Mouse (Mus musculus) left cerebral cortex, adult 18-20 months (tissue): ENCODE measurements at regions not wholly inside any gene's neighbourhood (a gene's known extent, or its start where the extent isn't known, plus 50 kb on each side); places are given as distances from the start of the nearest gene placed in this dataset.
"Not testable (repeated sequence)": the region's sequence is repeated elsewhere in the genome, so short reads cannot be mapped to it uniquely, and the experiment has no call there.

Source experiments
- DNase-seq, 2 experiments: peaks; one replicate each; pipeline ENCODE4 v3.0.0; 2021 to 2022; ENCODE audit warnings: low spot score in 2 of 2, mixed read lengths in 1 of 2

DNA sequence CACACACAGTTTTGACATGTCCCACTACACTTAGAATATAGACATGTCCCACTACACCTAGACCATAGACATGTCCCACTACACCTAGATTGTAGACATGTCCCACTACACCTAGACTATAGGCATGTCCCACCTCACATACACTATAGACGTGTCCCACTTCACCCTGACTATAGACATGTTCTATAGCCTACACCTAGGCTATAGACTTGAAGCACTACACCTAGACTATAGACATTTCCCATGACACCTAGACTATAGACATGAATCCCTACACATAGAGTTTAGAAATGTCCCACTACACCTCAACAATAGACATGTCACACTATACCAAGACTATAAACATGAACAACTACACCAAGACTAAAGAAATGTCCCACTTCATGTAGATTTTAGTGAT lies 2580.9 kb downstream of the Gm37988 start:
- DNase-seq, result no peak

DNA sequence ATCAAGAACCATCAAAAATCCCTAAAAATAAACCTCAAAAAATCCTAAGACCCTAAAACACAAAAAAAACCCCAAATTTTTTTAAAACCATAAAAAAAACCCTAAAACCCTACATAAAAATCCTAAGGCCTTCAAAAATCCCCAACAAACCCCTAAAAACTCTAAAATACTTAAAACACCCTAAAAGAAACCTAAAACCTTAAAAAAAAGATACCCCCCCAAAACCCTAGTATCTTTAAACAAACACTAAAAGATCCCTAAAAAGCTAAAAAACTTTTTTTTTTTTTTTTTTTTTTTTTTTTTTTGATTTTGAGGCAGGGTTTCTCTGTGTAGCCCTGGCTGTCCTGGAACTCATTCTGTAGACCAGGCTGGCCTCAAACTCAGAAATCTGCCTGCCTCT lies 2585.8 kb downstream of the Gm37988 start:
- DNase-seq, result no peak

DNA sequence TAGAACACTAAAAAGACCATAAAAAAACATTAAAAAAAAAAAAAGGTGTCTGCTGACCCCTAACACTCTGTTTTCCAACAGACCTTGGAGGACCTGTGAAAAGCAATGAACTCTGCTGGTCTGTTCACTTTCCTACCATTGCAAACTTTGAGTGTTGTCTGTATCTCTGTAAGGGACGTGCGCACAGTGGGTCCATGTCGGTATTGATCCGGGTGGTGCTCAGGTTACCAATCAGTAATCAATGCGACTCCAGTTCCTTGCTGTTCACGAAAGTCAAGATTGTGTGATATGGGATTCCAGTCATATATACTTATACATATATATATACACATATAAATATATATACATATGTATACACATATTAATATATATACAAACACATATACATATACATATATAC lies 2586.5 kb downstream of the Gm37988 start:
- no peak for DNase-seq

DNA sequence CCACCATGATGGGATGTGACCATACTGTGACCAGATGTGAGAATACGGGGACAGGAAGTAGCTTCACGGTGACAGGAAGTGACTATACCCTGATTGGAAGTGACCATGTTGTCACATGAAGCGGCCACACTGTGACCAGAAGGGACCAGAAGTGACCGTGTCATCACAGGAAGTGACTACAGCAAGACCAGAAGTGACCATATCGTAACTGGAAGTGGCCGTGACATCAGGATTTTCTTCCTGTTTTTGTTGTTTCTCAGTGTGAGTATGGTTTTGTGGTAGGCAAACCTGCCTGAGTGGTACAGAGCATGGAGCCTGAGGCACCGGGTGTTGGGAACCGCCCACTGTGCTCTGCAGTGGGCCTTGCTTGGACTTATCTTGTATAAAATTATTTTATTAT lies 2587.8 kb downstream of the Gm37988 start:
- DNase-seq, result no peak

DNA sequence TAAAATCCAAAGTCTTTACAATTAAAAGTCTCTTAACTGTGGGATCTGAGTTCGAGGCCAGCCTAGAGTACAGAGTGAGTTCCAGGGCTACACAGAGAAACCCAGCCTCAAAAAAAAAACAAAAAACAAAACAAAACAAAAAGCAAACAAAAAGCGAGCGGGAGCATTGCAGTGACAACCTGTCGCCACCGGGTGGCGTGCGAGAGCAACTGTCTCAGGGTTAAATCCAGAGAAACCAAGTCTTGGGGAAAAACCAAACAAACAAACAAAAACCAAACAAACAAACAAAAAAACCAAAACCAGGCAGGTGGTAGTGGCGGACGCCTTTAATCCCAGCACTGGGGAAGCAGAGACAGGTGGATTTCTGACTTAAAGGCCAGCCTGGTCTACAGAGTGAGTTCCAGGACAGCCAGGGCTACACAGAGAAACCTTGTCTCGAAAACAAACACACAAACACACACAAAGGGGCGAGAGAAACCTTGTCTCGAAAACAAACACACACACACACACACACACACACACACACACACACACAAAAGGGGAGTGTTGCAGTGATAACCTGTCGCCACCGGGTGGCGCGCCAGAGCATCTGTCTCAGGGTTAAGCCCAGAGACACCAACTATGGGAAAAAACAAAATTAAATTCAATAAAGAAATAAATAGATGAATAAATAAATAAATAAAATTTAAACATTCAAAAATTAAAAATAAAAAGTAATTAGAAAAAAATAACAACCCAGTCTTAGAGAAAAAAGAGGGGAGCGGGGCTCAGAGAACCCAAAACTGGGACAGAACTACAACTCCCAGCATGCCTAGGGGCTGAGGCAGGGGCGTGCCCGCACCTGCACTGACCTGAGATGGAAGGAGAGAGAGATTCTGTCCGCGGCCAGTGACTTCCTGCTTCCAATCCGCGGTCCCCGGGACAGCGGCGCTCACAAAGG lies 2589.4 kb downstream of the Gm37988 start:
- peak; percentile 4 to 28 for DNase-seq

DNA sequence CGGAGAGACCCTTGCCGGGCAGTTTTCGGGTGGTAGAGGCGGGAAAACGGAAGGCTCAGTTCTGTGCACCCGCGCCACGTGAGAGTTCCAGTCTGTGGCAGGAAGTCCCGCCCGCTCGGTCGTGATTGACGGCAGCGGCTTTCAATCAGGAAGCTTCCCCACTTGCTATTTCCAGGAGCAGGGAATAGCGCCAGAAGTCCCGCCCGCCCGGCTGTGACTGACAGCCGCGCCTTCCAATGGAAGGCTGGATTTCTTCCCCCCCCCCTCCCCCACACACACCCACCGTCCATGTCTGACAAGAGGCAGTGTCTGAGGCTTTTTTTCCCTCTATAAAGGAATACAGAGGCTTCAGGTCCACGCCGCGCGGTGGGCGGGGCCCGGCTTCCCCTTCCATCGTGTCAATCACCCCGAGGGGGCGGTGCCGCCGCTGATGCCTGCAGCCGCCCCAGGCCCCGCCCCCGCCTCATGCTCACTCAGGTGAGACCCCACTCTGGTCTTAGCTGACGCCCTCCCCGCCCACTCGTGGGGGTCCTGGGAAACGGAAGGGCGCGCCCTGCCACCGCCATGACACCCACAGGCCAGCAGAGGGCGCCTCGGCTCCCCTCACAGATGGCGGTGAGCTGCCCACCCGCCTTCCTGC lies 2590.2 kb downstream of the Gm37988 start:
- DNase-seq, result peak; percentile 97 to 98

DNA sequence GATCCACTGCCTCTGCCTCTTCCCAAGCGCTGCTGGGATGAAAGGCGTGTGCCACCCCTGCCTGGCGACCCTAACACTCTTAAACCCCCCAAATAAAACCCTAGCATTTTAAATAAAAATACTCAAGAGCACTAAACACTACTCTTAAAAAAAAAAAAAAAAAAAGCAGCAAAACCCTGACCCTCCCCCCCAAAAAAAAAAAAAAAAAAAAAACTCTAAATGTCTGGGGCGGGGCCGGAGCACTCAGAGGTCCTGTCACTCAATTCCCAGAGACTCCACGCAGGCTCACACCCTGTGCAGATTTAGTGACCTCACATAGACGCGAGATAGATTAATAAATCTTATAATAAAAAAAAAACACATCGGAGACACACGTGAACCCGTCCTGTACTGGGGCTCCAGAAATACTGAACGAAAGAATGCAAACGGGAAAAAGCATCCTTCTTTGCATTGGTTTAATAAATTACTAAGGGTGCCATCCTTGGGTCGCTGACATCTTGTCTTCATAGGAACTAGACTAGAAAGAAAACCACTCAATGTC lies 2591.1 kb downstream of the Gm37988 start:
- no peak for DNase-seq

DNA sequence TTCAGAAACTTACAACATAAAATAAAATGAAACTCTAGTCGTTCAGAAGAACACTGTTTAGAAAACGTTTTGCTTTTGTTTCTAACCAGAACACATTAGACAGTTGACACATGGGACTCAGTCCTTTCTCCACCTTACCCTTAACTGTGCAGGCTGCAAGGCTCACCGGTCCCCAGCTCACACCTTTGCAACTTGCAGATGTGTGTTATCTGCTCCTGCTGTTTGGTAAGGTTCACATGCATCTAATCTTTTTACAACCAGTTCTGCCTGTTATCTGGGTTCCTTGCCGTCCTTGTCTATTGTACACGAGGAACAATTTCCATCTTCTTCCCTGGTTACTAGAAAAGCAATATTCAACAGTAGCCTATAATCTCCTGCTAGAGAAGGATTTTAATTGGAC lies 2598.0 kb downstream of the Gm37988 start:
- not testable (repeated sequence) for DNase-seq

DNA sequence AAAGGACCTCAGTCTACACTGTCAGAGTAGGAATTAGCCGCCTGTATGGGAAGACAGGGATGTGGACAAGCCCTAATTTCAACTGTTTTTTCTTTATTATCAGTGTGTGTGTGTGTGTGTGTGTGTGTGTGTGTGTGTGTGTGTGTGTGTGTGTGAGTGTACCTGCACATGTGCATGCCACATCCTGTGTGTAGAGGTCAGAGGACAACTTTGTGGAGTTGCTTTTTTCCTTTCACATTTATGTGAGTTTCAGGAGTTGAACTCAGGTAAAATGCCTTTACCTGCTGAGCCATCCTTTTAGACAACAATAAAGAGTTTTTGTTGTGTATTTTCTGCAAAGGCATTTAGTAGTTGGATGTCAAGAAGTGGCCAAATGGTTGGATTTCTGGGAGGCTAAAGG lies 2606.8 kb downstream of the Gm37988 start:
- DNase-seq, result no peak

DNA sequence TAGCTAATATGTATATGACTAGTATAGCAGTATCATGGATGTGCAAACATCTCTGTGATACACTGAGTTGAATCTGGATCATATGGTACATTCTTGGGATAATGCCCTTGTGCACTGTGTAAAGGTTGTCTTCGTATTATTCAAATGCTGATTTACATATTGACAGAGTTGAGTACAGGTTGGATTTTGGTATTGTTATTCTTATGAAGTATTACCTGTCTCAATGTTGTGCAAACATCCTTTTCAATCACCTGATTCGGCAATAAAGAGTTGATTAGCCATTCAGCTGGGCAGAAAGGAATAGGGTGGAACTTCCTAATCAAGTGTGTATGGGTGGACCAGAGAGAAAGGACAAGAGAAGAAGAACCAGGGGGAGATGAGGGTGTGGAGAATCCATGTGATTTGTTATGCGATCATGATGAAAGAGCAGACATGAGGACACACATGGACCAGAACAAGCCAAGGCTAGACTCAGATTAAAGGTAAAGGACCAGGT lies 2644.0 kb downstream of the Gm37988 start:
- no peak for DNase-seq

DNA sequence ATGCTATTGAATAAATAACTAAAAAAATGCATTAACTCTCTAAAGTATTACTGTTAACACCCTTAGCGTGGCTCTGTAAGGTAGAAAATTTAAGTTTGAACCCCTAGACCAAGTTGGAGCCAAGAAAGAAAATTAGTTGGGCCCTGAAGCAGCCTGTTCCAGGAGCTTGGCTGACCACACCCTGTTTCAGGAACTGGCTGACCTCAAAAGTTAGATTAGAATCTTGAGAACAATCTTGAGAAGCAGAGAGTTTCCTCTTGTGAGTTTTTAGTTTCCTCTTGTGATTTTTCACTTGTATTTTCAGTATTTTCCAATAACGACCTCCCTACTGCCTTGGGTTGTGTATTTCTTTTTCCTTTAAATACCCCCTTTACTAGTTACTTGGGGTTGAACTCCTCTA lies 2647.2 kb downstream of the Gm37988 start:
- no peak for DNase-seq

DNA sequence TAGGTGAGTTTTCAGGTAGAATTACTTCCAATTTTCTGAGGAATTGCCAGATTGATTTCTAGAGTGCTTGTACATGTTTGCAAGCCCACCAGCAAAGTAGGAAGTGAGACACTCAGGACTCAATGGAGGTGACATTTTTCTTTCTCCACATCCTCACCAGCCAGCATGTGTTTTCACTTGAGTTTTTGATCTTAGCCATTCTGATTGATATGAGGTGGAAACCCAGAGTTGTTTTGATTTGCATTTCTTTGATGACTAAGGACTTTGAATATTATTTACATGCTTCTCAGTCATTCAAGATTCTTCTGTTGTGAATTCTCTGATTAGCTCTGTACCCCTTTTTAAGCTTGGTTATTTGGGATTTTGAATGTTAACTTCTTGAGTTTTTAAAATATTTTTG lies 2650.2 kb downstream of the Gm37988 start:
- no peak for DNase-seq

DNA sequence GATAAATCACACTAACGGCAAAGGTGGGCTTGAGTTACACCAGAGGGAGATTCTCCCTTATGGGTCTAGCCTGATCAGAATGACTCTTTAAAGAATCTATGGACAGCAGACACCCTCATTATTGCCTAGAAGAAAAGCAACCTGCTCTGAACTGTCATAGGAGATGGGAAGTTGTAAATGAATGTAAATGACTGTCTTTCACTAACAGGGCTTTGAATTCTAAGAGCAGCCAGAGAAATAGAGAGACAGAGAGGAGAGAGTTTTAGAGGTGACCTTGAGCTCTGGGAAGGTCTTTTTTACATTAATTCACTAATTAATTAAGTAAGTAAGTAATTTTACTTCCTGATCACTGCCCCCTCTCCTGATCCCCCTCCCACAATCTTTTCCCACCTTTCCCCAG lies 2686.4 kb downstream of the Gm37988 start:
- DNase-seq, result no peak

DNA sequence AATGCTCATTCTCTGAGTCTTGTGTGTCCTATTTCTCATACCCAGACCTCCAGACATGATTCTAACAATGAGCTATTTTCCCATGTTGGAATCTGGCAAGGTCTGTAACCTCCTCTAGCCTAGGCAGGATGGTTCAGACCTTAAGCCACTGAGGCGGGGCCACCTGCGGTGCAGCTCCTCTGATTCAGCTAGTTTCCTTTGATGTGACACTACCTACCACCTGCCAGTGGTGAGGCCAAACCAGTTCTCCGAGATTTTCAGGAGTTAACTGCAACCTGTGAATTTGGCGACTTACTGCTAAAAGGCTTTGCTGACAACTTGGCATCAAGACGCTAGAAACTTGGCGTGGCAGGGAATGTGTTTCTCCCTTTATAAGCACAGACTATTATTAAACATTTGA lies 2691.3 kb downstream of the Gm37988 start:
- no peak for DNase-seq

DNA sequence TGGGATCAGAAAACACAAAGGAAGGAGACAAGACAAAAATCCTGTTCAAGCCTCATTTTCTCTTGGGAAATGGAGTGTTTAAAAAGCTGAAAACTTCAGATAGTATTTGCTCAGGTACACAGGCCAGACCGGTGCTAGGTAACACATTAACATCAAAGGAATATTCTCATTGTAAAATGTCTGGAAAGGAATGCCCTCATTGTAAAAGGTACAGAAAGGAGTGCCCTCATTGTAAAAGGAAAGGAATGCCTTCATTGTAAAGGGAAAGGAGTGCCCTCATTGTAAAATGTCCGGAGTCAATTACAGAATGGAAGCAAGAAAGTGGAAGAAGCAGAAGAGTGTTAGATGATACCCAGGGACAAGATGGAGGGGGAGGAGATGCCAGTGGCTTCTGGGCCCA lies 2694.7 kb downstream of the Gm37988 start:
- DNase-seq, result no peak

DNA sequence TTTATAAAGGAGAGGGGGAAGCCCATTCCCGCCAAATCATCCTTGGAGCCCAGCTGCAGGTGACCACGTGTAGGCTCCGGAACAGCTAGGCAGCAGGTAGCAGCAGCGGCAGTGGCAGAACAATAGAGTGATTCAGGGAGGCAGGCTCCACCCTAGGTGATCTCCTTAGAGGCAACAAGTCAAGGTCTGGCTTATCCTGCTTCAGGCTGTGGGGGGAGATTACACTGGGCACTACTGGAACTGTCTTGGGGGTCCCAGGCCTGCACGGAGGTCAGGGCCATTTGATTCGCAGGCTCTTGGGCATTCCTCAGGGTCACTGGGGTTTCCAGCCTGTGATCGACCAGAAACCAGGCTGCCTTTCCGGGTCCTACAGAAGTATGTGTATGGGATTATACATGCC lies 2711.1 kb downstream of the Gm37988 start:
- no peak for DNase-seq

DNA sequence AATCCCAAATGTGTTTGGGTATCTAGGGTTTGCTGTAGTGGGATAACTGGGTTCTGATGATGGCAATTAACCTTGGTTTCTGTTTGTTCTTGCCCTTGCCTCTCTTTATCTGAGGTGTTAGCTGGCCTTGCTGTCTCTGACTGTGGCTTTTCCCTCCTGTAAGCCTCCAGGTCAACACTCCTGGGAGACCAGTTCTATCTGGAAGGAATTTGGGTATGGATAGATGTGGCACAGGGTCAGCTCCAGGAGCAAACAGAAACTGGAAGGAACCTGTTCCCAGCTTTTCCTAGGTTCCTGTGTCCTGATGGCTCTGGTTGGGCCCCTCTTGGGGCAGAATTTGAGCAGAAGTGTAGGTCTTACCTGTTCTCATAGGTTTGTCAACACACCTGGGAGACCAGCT lies 2725.8 kb downstream of the Gm37988 start:
- DNase-seq, result no peak

DNA sequence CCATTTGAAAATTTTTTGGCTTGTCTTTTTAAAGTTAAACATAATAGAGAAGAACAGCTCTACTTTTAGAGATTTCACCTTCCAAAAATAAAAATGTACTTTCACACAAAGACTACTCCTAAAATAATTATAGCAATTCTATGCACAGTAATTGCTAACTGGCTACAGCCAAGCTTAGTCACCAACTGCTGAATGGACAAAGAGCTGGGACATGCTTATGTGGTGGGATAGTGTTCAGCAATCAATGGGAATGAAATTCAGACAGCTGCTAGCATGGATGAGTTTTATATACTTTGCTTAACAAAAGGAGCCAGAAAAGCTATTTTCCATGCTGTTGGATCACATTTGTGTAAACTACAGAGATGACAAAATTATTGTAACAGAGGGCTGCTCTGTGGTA lies 2727.5 kb downstream of the Gm37988 start:
- peak in 1 of 2 experiments; percentile 11 for DNase-seq

DNA sequence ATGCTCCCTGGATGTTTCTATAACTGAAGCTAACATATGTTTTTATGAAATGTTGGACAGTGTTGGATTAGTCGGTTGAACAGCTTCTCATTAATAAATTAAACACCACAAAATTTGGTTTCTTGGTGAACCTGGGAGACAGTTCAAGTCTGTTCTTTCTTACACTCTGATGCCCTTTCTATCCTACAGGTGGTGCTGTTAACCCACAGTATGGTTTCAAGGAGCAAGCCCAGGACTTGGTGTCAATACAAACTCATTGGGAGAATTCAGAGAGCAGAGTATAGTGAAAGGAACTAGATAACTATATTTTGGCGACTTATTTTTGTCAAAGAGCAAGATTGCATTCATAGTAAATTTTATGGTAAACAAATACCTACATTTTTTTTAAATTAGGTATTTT lies 2735.8 kb downstream of the Gm37988 start:
- DNase-seq, result no peak

DNA sequence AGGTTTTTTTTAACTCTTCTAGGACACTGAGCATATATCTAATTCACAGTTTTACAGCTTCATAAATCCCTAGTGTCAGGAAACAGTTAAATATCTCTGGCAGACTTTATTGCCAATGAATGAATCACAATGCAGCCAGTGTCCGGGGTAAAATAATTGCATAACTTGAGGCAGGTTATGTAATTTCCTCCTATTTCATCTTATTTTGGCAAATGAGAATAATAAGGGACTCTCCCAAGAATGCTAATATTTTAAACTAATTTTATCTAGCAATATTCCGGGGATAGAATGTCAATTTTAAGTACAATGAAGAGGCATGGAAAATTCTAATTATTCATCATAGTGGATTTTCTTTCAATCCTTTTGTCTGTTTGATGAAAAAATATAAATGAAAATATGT lies 2740.6 kb downstream of the Gm37988 start:
- no peak for DNase-seq

DNA sequence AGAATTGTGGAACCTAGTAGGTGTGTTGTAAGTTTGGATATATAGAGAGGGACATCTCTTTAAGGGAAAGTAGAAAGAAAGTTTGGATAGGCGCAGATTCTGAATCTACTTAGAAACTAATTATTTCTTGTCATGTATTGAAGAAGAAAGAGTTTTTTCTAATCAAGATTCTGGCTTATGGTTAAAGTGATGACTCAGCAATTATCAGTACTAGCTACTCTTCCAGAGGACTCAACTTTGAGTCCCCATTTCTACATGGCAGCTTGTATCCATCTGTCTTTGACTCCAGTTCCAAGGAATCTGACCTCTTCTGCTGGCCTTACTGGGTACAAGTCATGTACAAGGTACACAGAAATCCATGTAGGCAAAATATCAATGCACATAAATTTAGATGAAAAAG lies 2767.1 kb downstream of the Gm37988 start:
- no peak for DNase-seq

DNA sequence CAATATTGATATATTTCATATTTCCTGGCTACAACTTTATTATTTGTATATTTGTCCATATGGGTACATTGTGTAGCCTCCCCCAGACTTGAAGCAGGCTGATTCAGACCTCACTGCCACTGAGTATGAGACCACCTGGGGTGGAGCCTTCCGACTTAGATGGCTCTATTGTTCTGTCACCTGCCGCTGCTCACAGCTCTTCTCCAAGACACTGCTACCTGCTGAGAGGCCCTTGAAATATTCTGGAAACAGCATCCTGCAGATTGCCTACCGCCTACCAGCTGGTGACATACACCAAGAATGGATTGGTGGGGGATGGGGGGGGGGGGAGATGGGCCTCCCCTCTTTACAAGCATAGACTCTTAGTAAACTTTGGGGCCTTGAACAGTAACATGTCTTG lies 2778.7 kb downstream of the Gm37988 start:
- DNase-seq, result no peak
